Mouse (Mus musculus) monocyte, adult 59 days (primary cell): ENCODE data around the gene Prdm9. TPM values are rescaled to one million over a fixed set of nuclear protein-coding genes. Genes with fewer than 3 reads are reported as not detected.

Experiments
- total RNA-seq, 2 experiments: library from RNA; stranded (reverse); gene quantifications; one replicate each; pipeline ENCODE4 v1.2.4; 2023

Gene Prdm9
- 10 to 100 TPM; 12.4 to 15.2 TPM for total RNA-seq

GRCm38 (mm10) chr17:15564014-15564927, at the start of gene Prdm9:
Prdm9 (minus strand) TSS chr17:15564354.

GRCm38 (mm10) chr17:15526986-15527810, 37.0 kb downstream of the Prdm9 start, which contains the start of gene Pdcd2:
Pdcd2 (minus strand) TSS chr17:15527301.

DNA sequence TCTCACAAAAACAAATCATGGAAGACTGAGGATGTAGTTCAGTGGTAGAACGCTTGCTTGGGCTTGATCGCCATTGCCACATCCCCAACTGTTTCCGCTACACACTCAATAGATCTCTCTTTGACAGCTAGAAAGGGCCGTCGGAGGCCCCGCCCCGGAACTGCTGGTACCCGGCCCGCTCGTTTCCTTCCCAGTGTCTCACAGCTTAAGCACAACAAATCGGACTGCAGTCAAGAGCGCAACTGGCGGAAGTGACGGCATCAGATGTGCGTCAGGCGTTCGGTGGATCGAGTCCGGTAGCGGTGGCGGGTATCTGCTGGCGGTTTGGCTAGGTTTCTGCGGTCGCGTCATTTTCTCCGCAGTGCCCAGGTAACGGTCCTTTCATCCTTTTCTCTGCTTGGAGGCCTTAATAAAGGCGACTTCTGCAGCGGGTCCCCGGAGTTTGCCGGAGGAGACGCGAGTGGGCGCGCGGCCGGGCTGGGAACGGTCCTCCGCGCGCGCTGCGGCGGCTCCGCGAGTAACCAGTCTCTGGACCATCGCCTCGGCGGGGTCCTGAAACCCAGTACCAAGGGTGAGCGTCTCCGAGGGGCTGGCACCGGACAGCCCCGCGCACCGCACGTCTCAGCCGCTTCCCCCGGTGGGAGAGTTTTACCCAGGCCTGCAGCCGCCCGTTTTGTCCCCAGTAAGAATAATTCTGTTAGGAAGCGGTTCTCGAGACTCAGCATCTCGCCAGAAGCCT, 64.3 kb downstream of the Prdm9 start, which contains the start of the genes Psmb1 and Tbp:
Gene Psmb1, minus strand, starts transcription at position 96 of the 739 bp plus-strand sequence.
Gene Tbp, plus strand, starts transcription at position 233 of the 739 bp plus-strand sequence.

Other genes starting within 250 kb of the Prdm9 start
- gene Dll1, start 187.5 kb downstream of the Prdm9 start, total RNA-seq, result 1 to 10 TPM in 1 of 2 experiments, under 1 TPM in 1; 0.26 to 1.5 TPM
- gene Fam120b, start 168.2 kb downstream of the Prdm9 start, total RNA-seq, result 10 to 100 TPM; 18.4 to 21.2 TPM
- 10 to 100 TPM; 96.6 to 97.9 TPM for gene Psmb1, start 64.6 kb downstream of the Prdm9 start, total RNA-seq
- 10 to 100 TPM; 31.7 to 37.3 TPM for gene Tbp, start 64.5 kb downstream of the Prdm9 start, total RNA-seq
- gene Pdcd2, start 37.1 kb downstream of the Prdm9 start, total RNA-seq, result 10 to 100 TPM; 22.8 to 25.4 TPM
- gene Chd1, start 140.6 kb upstream of the Prdm9 start, total RNA-seq, result 100 to 1,000 TPM in 1 of 2 experiments, 10 to 100 TPM in 1; 83.7 to 109 TPM